Mouse (Mus musculus): ENCODE results near the gene Dmrtb1.

The Dmrtb1 gene

GRCm38 (mm10) chr4:107681099-107681849, 2.8 kb downstream of the Dmrtb1 start:
- in situ Hi-C loops (cut with MboI, MseI): no loop called here

GRCm38 (mm10) chr4:107680311-107681098, 3.5 kb downstream of the Dmrtb1 start:
- in situ Hi-C loops (cut with MboI, MseI): no loop called here

GRCm38 (mm10) chr4:107675645-107676044, 8.4 kb downstream of the Dmrtb1 start:
- in situ Hi-C loops (cut with MboI, MseI): no loop called here

GRCm38 (mm10) chr4:107674322-107674644, 9.7 kb downstream of the Dmrtb1 start:
- in situ Hi-C loops (cut with MboI, MseI): no loop called here

GRCm38 (mm10) chr4:107673638-107674321, 10.2 kb downstream of the Dmrtb1 start:
- in situ Hi-C loops (cut with MboI, MseI): no loop called here

GRCm38 (mm10) chr4:107670731-107671130, 13.3 kb downstream of the Dmrtb1 start:
- in situ Hi-C loops (cut with MboI, MseI): no loop called here

GRCm38 (mm10) chr4:107668514-107668913, 15.5 kb downstream of the Dmrtb1 start:
- in situ Hi-C loops (cut with MboI, MseI): no loop called here

GRCm38 (mm10) chr4:107660649-107661048, 23.4 kb downstream of the Dmrtb1 start:
- in situ Hi-C loops (cut with MboI, MseI): no loop called here

- in situ Hi-C loops (cut with MboI, MseI): loop anchor here (10.0 kb wide), 1 partner anchor 228 kb away; no protein-coding TSS in a partner anchor
These were observed 30.8 kb downstream of the Dmrtb1 start for GRCm38 (mm10) chr4:107653280-107653643.

- in situ Hi-C loops (cut with MboI, MseI): loop anchor here (10.0 kb wide), 1 partner anchor 228 kb away; no protein-coding TSS in a partner anchor
These were observed 31.3 kb downstream of the Dmrtb1 start for GRCm38 (mm10) chr4:107652598-107653279.

- in situ Hi-C loops (cut with MboI, MseI): loop anchor here (10.0 kb wide), 1 partner anchor 226 kb away; no protein-coding TSS in a partner anchor
These were observed 33.0 kb downstream of the Dmrtb1 start for GRCm38 (mm10) chr4:107651021-107651496.

GRCm38 (mm10) chr4:107648959-107649485, 35.0 kb downstream of the Dmrtb1 start:
- in situ Hi-C loops (cut with MboI, MseI): no loop called here

- in situ Hi-C loops (cut with MboI, MseI): no loop called here
These were observed 42.4 kb downstream of the Dmrtb1 start for GRCm38 (mm10) chr4:107641624-107642023.

- in situ Hi-C loops (cut with MboI, MseI): no loop called here
These were observed 45.7 kb downstream of the Dmrtb1 start for GRCm38 (mm10) chr4:107638303-107638702.

GRCm38 (mm10) chr4:107637670-107638069, 46.4 kb downstream of the Dmrtb1 start:
- in situ Hi-C loops (cut with MboI, MseI): no loop called here

- in situ Hi-C loops (cut with MboI, MseI): no loop called here
These were observed 47.9 kb downstream of the Dmrtb1 start for GRCm38 (mm10) chr4:107636099-107636498.

GRCm38 (mm10) chr4:107634631-107635030, 49.4 kb downstream of the Dmrtb1 start:
- in situ Hi-C loops (cut with MboI, MseI): no loop called here

GRCm38 (mm10) chr4:107628921-107629411, 55.1 kb downstream of the Dmrtb1 start:
- in situ Hi-C loops (cut with MboI, MseI): no loop called here

- in situ Hi-C loops (cut with MboI, MseI): no loop called here
These were observed 55.8 kb downstream of the Dmrtb1 start for GRCm38 (mm10) chr4:107628226-107628625.

Data from T-helper 2 cell (primary cell).